Mouse (Mus musculus): ENCODE results near the gene Dnajb2.

Gene Dnajb2

GRCm38 (mm10) chr1:75236117-75237050 is at the start of gene Dnajb2:
TSS of gene Dnajb2 (plus strand) at chr1:75236406.
- DNase-seq (ENCODE audit: extremely low read depth, low read depth) = peak; percentile 67

GRCm38 (mm10) chr1:75187126-75187525 is 49.1 kb upstream of the Dnajb2 start:
- DNase-seq (ENCODE audit: extremely low read depth, low read depth) = no peak

- peak; percentile 92 for DNase-seq (ENCODE audit: extremely low read depth, low read depth)
These were observed 48.2 kb upstream of the Dnajb2 start for GRCm38 (mm10) chr1:75187914-75188483.

- no peak for DNase-seq (ENCODE audit: extremely low read depth, low read depth)
These were observed 45.6 kb upstream of the Dnajb2 start for GRCm38 (mm10) chr1:75190577-75190976.

- no peak for DNase-seq (ENCODE audit: extremely low read depth, low read depth)
These were observed 45.0 kb upstream of the Dnajb2 start for GRCm38 (mm10) chr1:75191258-75191621.

GRCm38 (mm10) chr1:75191622-75192402 is 44.4 kb upstream of the Dnajb2 start, which contains the start of the genes Ankzf1 and Atg9a:
TSS of gene Ankzf1 (plus strand) at chr1:75192151.
TSS of gene Atg9a (minus strand) at chr1:75192196.
- DNase-seq (ENCODE audit: extremely low read depth, low read depth) = peak; percentile 97

- DNase-seq (ENCODE audit: extremely low read depth, low read depth) = no peak
These were observed 43.8 kb upstream of the Dnajb2 start for GRCm38 (mm10) chr1:75192452-75192851.

- DNase-seq (ENCODE audit: extremely low read depth, low read depth) = no peak
These were observed 35.0 kb upstream of the Dnajb2 start for GRCm38 (mm10) chr1:75201236-75201635.

GRCm38 (mm10) chr1:75208967-75209678 is 27.1 kb upstream of the Dnajb2 start:
- no peak for DNase-seq (ENCODE audit: extremely low read depth, low read depth)

- peak; percentile 90 for DNase-seq (ENCODE audit: extremely low read depth, low read depth)
These were observed 25.8 kb upstream of the Dnajb2 start, which contains the start of the genes Glb1l and Stk16 for GRCm38 (mm10) chr1:75210136-75211087. TSS of gene Glb1l (minus strand) at chr1:75210813. TSS of gene Stk16 (plus strand) at chr1:75210838.

- DNase-seq (ENCODE audit: extremely low read depth, low read depth) = no peak
These were observed 25.0 kb upstream of the Dnajb2 start for GRCm38 (mm10) chr1:75211141-75211708.

GRCm38 (mm10) chr1:75212542-75212941 is 23.7 kb upstream of the Dnajb2 start:
- no peak for DNase-seq (ENCODE audit: extremely low read depth, low read depth)

GRCm38 (mm10) chr1:75213096-75213495 is 23.1 kb upstream of the Dnajb2 start:
- no peak for DNase-seq (ENCODE audit: extremely low read depth, low read depth)

GRCm38 (mm10) chr1:75214442-75214841 is 21.8 kb upstream of the Dnajb2 start:
- DNase-seq (ENCODE audit: extremely low read depth, low read depth) = no peak

- no peak for DNase-seq (ENCODE audit: extremely low read depth, low read depth)
These were observed 21.3 kb upstream of the Dnajb2 start for GRCm38 (mm10) chr1:75214886-75215285.

- DNase-seq (ENCODE audit: extremely low read depth, low read depth) = no peak
These were observed 20.4 kb upstream of the Dnajb2 start for GRCm38 (mm10) chr1:75215785-75216184.

GRCm38 (mm10) chr1:75216797-75217585 is 19.2 kb upstream of the Dnajb2 start:
- DNase-seq (ENCODE audit: extremely low read depth, low read depth) = no peak

- DNase-seq (ENCODE audit: extremely low read depth, low read depth) = no peak
These were observed 18.3 kb upstream of the Dnajb2 start for GRCm38 (mm10) chr1:75217893-75218226.

Measured in MEL-GATA-1-ER (cell line).